Mouse (Mus musculus) common myeloid progenitor, adult 5-6 weeks (primary cell): ENCODE data around the gene Dazap1. TPM values are rescaled to one million over a fixed set of nuclear protein-coding genes. Genes with fewer than 3 reads are reported as not detected.
"Not testable (repeated sequence)": the region's sequence is repeated elsewhere in the genome, so short reads cannot be mapped to it uniquely, and the experiment has no call there.

Source experiments
- ATAC-seq: replicated peaks from 2 replicates; pipeline ENCODE4 v1.8.0; 2016; ENCODE audit warnings: low read depth, mild to moderate bottlenecking, moderate TSS enrichment, inconsistent platforms; ENCODE audit not compliant: poor library complexity, severe bottlenecking
- total RNA-seq: library from RNA; stranded (forward); fragments of 200-1000, 187-1606 nt; gene quantifications from 2 replicates; pipeline ENCODE4 v1.2.3, GENCODE M21; 2017

Gene Dazap1
- 188 and 242 TPM in 2 replicates for total RNA-seq

DNA sequence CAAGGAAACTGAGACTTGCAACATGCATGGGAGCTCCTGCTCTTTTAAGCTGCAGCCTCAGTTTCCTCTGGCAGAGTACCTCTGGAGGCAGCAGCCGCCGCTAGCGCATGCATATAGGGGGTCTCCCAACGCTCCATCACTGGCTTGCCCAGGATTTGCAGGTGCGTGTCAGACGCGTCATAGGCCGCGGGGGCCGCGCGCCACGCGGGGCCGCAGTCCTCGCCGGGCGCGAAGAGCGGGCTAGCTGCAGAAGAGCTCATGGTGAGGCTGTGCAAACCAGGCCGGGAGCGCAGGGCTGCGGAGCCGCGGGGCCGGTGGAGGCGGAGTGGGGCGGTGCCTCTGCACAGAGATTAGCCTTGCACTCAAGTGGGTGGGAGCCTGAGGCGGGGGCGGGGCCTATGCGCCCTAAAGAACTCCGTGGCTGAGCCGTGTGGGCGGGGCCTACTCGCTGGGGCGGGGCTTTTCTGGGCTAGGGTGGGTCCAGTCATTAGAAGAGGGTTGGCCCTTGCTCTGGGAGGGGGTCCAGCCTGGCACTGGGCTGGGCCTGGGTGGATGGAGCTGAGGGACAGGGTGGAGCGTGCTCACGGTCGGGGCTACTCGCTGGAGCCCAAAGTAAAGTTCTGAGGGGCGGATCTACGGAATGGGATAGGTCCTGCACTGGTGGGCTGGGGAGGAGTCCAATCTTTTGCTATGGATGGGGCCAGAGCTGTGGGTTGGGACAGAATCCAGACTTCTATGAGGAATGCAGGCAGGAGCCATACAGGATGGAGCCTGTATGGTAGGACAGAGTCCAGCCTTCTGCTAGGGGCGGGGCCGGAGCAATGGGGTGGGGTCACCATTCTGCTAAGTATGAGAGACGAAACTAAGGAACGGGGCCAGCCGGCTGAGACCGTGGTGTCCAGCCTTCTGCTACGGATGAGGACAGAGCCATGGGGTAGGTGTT, at the start of gene Dazap1, which contains the start of gene Gamt:
Gene Dazap1 (plus strand): TSS at position 845 of the 943 bp plus-strand sequence.
Gene Gamt (minus strand): TSS at position 371 of the 943 bp plus-strand sequence.
- peak; percentile 53 for ATAC-seq

DNA sequence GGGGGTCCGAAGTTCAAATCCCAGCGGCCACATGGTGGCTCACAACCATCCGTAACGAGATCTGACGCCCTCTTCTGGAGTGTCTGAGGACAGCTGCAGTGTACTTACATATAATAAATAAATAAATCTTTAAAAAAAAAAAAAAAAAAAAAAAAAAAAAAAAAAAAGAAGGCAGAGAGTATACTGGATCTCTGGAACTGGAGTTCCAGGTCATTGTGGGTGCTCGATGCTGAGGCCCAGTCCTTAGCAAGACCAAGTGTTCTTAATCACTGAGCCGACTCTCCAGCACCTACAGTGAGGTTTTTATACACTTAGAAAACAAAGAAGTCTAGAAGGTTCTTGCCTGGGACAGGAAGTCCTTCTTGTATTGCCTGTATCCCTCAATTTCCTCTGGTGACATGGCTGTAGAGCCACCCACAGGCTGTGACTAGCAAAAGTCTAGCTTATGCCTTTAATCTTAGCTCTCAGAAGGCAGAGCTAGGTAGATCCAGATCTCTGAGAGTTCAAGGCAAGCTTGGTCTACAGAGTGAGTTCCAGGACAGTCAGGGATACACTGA, 49.7 kb upstream of the Dazap1 start:
- not testable (repeated sequence) for ATAC-seq

DNA sequence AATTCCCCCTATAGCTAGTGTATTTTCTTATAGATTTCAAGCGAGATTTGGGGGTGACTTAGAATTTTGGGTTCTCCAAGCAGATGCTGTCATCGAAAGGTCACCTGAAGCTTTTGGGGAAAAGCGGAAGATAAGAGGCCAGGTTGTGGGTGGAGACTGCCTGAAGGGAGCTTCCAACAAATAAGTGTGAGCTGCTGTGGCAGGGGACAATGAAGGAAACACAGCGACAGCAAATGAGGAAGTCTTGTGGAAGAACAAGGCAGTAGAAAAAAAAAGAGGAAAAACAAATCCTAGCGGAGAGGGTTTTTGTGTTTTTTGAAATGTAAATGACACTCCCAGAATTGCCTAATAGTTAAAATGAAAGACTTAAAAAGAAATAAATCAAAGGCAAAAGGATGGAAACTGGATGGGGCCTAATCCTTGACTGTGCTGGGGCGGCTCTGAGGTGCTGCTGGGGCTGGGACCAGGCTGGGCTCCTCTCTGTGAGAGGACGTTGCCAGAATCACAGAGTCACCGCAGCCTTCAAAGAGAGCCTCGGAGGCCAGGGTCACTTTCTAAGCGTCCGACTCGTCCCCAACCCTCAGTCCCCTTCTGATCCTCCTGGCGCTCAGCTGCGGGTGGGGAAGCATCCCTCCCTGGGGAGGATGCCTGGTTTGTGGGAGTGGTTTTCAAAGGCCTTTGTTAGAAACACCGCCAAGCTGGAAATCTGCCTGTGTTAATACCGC, 46.1 kb upstream of the Dazap1 start:
- 0 out of 2 replicates have a peak, but pooled peaks have one; percentile 32 for ATAC-seq

DNA sequence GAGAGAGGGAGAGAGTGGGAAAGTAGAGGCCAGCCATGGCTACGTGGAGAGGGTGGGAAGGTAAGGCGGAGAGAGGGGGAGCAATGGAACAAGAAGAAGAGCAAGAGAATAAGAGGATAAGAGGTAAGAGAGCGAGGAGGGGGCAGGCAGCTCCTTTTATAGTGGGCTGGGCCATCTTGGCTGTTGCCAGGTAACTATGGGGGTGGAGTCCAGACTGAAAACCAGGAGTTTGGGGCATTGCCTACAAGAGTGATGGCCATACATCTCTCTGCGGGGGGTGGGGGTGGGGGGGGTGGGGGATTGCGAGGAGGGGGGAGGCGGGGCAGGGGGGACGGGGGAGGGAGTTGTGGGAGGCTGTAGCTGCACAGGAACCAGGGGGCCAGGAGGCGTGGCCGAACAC, 40.6 kb upstream of the Dazap1 start:
- ATAC-seq, result no peak

DNA sequence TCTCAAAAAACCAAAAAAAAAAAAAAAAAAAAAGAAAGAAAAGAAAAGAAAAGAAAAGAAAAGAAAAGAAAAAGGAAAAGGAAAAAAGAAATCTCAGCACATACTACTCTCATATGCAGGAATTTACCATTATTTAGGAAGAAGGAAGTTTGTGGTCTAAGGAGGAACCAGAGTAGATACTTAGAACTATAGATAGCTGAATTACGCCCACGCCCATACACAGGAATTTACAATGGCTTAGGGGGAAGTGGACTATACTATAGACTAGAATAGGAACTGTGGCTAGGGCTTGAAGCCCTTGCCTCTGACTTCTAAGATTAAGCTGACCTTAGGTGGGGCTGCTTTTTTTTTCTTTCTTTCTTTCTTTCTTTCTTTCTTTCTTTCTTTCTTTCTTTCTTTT, 38.1 kb upstream of the Dazap1 start:
- ATAC-seq, result not testable (repeated sequence)

- no peak for ATAC-seq
Measured at GRCm38 (mm10) chr10:80226071-80226415, 35.2 kb upstream of the Dazap1 start.

DNA sequence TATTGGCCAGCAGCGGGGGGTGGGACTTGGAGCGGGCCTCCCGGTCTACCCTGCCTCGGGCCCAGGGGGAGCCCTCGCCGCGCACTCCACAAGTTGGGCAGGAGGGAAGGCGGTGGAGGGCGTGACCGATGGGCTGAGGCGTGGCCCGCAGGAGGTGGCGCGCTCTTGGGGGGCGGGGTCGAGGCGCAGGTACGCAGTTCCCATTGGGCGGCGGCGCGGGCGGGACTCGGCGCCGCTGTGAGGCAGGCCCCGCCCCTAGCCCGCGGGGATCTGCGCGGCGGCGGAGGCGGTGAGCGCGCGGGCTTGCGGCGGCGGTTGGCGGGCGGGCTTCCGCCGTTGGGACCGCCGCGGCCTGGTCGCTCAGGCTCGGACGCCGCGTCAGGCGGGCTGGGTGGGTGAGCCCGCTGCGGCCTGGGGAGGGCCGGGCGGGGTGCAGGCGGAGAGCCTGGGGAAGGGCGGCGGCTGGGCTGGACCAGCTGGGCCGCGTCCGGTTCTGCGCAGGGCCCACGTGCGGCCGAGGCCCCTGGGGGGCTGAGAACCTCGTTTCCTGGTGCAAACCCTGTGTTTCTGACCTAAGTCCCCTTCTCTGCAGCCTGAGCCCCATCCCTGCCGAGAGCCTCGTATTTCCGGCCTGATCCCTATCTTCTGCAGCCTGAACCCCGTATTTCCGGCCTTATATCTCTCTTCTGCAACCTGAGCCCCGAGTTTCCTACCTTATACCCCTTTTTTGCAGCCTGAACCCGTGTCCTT, 34.7 kb upstream of the Dazap1 start, which contains the start of gene Mum1:
Gene Mum1 (plus strand): TSS at position 19 of the 750 bp plus-strand sequence.
- ATAC-seq, result peak; percentile 99

GRCm38 (mm10) chr10:80227166-80227539, 34.1 kb upstream of the Dazap1 start:
- ATAC-seq, result no peak

- no peak for ATAC-seq
Measured at GRCm38 (mm10) chr10:80227877-80228775, 33.2 kb upstream of the Dazap1 start.

- ATAC-seq, result no peak
Measured at GRCm38 (mm10) chr10:80236145-80236825, 25.0 kb upstream of the Dazap1 start.

DNA sequence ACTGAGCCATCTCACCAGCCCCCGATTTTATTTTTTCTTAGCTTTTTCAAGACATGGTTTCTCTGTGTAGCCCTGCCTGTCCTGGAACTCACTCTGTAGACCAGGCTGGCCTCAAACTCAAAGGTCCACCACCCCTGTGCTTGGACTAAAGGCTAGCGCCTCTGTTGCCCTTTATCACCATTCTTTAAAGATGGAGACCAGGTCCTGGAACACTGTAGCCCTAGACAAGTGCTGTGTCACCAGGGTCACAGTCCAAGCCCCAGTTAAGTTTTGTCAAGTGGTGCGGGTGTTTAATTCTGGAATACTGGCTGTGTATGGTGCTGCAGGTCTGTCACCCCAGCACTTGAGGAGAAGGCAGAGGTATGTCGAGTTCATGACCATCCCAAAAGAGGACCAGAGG, 24.3 kb upstream of the Dazap1 start:
- no peak for ATAC-seq

- ATAC-seq, result no peak
Measured at GRCm38 (mm10) chr10:80238306-80238705, 23.0 kb upstream of the Dazap1 start.

GRCm38 (mm10) chr10:80239791-80240190, 21.5 kb upstream of the Dazap1 start:
- no peak for ATAC-seq

DNA sequence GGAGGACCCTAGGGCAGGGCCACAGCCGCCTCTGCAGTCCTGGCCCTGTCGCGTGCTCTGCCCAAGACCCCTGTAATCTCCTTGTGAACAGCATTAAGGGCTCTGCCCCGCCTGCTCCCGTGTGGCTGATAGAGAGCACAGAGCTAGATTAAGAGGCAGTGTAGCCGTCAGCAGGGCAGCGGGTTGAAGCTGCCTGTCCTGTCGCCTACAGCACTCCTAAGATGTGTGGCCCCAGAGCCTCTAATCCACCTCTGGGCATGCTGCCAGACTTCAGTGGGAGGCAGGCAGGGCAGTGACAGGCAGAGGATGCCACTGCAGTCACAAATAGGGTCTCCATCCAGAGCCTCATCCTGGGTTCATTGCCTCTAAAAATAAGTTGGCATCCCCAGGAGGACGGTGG, 19.2 kb upstream of the Dazap1 start:
- no peak for ATAC-seq

GRCm38 (mm10) chr10:80242607-80243006, 18.7 kb upstream of the Dazap1 start:
- ATAC-seq, result no peak

DNA sequence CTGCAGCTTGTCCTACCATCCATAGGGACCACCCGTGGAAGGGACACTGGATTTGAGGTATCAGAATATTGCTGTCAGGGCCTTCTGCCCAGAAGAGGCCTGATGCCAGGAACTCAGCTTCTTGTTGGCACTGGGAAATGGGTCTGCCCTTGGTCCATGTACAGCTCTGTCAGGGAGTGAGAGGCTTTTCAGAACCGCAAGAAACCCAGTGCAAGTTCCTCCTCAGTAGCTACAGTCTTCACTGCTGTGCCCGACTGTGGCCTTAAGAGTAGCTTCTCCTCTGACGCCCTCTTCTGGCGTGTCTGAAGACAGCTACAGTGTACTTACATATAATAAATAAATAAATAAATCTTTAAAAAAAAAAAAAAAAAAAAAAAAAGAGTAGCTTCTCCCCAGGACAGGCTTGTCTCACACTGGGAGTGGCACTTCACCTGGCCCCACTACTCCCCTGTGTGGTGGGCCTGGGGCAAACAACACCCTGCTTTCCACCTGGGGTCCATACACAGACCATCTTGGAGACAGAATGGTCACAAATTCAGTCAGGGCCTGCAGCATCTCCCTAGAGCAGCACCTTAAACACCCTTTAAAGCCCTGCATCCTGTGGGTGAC, 16.4 kb upstream of the Dazap1 start:
- no peak for ATAC-seq

- peak; percentile 43 for ATAC-seq
Measured at GRCm38 (mm10) chr10:80245600-80245999, 15.7 kb upstream of the Dazap1 start.

DNA sequence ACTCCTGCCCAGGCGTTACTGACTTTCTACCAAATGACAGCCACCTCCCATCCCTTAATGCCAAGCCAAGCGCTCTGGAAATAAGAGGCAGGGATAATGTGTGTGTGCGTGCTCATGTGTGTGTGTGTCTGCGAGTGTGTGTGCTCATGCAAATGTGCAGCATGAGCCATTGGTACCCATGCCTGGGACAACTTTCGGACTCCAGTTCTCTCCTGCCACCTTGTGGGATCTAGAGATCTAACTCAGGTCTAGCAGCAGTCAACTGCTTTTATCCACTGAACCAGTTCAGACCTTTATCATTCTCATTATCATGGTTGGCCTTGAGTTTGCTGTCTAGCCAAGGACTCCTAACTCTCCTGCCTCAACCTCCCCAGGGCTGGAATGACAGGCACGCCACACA, 13.4 kb upstream of the Dazap1 start:
- no peak for ATAC-seq
